Mouse (Mus musculus): ENCODE results near the gene Drap1. TPM values are rescaled to one million over a fixed set of nuclear protein-coding genes. Genes with fewer than 3 reads are reported as not detected.
"Not testable (repeated sequence)": the region's sequence is repeated elsewhere in the genome, so short reads cannot be mapped to it uniquely, and the experiment has no call there.

Gene Drap1
- polyA plus RNA-seq, 1 experiment from 2014 or later = 329 TPM

- no peak overlapping the region for H3K4me2 ChIP-seq
- WGBS = 75% methylated on average over 4 of the region's 4 CpGs
- ATAC-seq (ENCODE audit: low FRiP score) = no peak
Observed at GRCm38 (mm10) chr19:5413840-5414239, 10.9 kb downstream of the Drap1 start.

DNA sequence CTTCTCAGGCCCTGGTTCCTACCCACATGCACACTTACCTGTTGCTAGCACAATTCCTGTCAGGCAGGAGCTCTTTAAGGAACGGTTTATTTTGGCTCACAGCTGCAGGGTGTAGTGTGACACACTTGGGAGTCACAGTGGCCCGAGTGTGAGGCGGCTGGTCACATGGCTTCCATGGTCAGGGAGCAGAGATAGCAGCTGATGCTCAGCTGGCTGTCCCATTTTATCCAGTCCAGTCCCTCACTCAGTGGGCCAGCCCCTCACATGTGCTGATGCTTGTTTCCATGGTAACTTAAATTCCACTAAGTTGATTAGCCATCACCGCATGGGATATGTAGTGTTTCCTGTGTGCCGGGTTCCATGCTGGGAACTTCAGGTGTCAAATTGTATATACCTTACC, 12.8 kb downstream of the Drap1 start:
- Histone ChIP-seq H3K9me3 (replicated peaks) (no peaks in the 10 kb centered on the region), H3K27me3 (replicated peaks) (no peaks in the 10 kb centered on the region), H3K9ac (replicated peaks) (no peak overlapping the region), H3K4me3 (replicated peaks) (no peak overlapping the region), H3K4me2 (no peak overlapping the region), H3K36me3 (no peaks in the 10 kb centered on the region), H3K27ac (replicated peaks) (no peak overlapping the region), H3K4me1 (peaks cover 10% of the 10 kb centered on the region)
- no peak for ATAC-seq (ENCODE audit: low FRiP score)
- WGBS = 71% methylated on average over 5 of the region's 5 CpGs

More at GRCm38 (mm10) chr19:5413840-5414239, 10.9 kb downstream of the Drap1 start:
- Histone ChIP-seq H3K4me1 (no peaks in the 10 kb centered on the region), H3K9ac (replicated peaks) (no peak overlapping the region), H3K36me3 (0 out of 2 replicates have a peak, but pooled peaks cover 6% of the 10 kb centered on the region), H3K27me3 (replicated peaks) (no peaks in the 10 kb centered on the region), H3K4me3 (replicated peaks) (no peak overlapping the region), H3K9me3 (replicated peaks) (no peaks in the 10 kb centered on the region), H3K27ac (replicated peaks) (no peak overlapping the region)

GRCm38 (mm10) chr19:5410641-5411040, 14.1 kb downstream of the Drap1 start:
- Histone ChIP-seq H3K27ac (replicated peaks) (no peak overlapping the region), H3K4me2 (no peak overlapping the region), H3K9me3 (replicated peaks) (no peaks in the 10 kb centered on the region), H3K4me1 (peaks cover 14% of the 10 kb centered on the region), H3K36me3 (no peaks in the 10 kb centered on the region), H3K9ac (replicated peaks) (no peak overlapping the region), H3K4me3 (replicated peaks) (no peak overlapping the region), H3K27me3 (replicated peaks) (no peaks in the 10 kb centered on the region)
- 89% methylated on average over 5 of the region's 5 CpGs for WGBS
- no peak for ATAC-seq (ENCODE audit: low FRiP score)

GRCm38 (mm10) chr19:5409068-5409467, 15.7 kb downstream of the Drap1 start:
- 86% methylated on average over 5 of the region's 5 CpGs for WGBS
- H3K27me3 ChIP-seq (replicated peaks) = no peaks in the 10 kb centered on the region
- no peaks in the 10 kb centered on the region for H3K36me3 ChIP-seq
- ATAC-seq (ENCODE audit: low FRiP score) = no peak
- no peaks in the 10 kb centered on the region for H3K9me3 ChIP-seq (replicated peaks)
- no peak overlapping the region for H3K4me3 ChIP-seq (replicated peaks)
- peaks cover 15% of the 10 kb centered on the region for H3K4me1 ChIP-seq
- no peak overlapping the region for H3K27ac ChIP-seq (replicated peaks)
- no peak overlapping the region for H3K9ac ChIP-seq (replicated peaks)
- H3K4me2 ChIP-seq = no peak overlapping the region

DNA sequence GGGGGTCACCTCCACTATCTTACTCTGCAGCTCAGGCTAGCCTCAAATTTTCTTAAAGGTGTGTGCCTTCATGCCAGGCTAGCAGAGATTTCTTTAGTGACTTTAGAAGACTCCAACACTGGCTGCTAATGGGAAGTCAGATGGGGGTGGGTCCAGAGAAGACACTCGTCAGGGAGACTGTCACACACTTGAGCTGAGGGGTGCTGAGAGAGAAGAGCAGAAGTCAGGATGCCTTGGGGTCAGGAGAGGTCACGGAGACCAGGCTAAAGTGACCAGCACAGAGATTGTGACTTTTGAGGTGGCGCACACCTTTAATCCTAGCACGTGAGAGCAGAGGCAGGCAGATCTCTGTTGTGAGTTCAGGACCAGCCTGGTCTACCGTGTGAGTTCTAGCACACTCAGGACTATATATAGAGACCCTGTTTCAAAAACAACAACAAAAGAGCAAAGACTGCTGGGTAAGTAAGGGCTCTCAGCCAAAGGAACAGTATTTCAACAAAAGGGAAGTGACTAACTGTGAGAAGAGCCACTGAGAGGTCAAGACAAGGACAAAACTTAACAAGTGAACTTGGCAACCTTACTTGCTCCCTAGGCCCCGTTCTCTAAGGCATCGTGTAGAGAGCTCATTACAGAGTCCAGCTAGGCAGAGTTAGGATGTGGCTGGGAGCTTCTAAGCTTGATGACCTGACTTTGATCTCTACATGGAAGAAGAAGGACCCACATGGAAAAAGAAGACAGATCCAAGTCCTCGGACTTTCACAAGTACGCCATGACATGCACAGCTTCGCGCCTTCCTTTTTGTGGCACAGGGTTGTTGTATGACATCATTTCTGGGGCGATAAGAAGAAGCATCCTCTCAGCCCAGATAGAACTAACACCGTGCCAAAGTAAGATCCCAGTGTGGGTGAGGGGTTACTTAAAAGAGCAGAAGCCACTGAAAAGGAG, 16.4 kb downstream of the Drap1 start:
- WGBS = 83% methylated on average over 13 of the region's 13 CpGs
- no peak overlapping the region for H3K4me3 ChIP-seq (replicated peaks)

DNA sequence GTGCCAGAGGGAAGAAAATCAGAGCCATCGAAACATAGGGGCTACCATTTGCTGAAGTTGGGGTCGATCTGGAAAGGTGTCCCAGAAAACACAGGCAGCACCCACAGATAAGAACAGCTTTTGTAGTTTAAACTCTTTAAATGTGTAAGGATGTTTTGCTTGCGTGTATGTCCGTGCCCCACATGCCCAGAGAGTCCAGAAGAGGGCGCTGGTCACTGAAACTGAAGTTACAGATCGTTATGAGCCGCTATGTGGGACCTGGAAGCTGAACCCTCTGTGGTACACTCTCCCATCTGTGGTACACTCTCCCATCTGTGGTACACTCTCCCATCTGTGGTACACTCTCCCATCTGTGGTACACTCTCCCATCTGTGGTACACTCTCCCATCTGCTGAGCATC, 17.6 kb downstream of the Drap1 start:
- H3K27me3 ChIP-seq (replicated peaks) = no peaks in the 10 kb centered on the region
- H3K4me3 ChIP-seq (replicated peaks) = peak overlapping the region; percentile 66
- H3K27ac ChIP-seq (replicated peaks) = peak overlapping the region; percentile 92
- peak; percentile 72 for ATAC-seq (ENCODE audit: low FRiP score)
- 28% methylated on average over 7 of the region's 7 CpGs for WGBS
- H3K9ac ChIP-seq (replicated peaks) = peak overlapping the region; percentile 62
- no peaks in the 10 kb centered on the region for H3K9me3 ChIP-seq (replicated peaks)
- peak overlapping the region; percentile 76 for H3K4me2 ChIP-seq
- no peaks in the 10 kb centered on the region for H3K36me3 ChIP-seq
- peaks cover 15% of the 10 kb centered on the region for H3K4me1 ChIP-seq

More for the DNA sequence above, 16.4 kb downstream of the Drap1 start:
- Histone ChIP-seq H3K36me3 (no peaks in the 10 kb centered on the region), H3K27ac (replicated peaks) (no peak overlapping the region), H3K9me3 (replicated peaks) (no peaks in the 10 kb centered on the region), H3K4me2 (peak overlapping the region; percentile 76), H3K27me3 (replicated peaks) (no peaks in the 10 kb centered on the region), H3K9ac (replicated peaks) (no peak overlapping the region), H3K4me1 (peaks cover 15% of the 10 kb centered on the region)
- no peak for ATAC-seq (ENCODE audit: low FRiP score)

GRCm38 (mm10) chr19:5406531-5407126, 18.1 kb downstream of the Drap1 start:
- peak overlapping the region; percentile 76 for H3K4me2 ChIP-seq
- 14% methylated on average over 24 of the region's 25 CpGs for WGBS
- ATAC-seq (ENCODE audit: low FRiP score) = peak; percentile 78
- H3K9me3 ChIP-seq (replicated peaks); H3K36me3 ChIP-seq; H3K27me3 ChIP-seq (replicated peaks): not testable (repeated sequence)
- peak overlapping the region; percentile 66 for H3K4me3 ChIP-seq (replicated peaks)
- H3K27ac ChIP-seq (replicated peaks) = peak overlapping the region; percentile 92
- peaks cover 15% of the 10 kb centered on the region for H3K4me1 ChIP-seq
- H3K9ac ChIP-seq (replicated peaks) = peak overlapping the region; percentile 62

DNA sequence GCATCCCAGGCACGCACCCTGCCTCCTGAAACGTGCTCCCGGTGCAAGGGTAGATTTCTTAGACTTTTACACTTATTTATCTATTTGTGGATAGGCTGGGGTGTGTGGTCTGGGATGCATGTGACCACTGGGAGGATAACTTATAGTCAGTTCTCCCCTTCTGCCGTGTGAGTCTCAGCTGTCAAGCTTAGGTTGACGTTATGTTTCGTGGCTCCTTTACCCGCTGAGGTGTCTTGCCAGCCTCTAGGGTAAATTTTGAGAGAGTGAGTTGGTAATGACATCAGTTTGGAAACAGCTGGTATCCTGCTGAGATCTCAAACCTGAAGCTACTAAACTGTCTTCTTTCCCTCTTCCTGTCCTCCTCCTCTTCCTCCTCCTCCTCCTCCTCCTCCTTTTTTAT, 18.9 kb downstream of the Drap1 start:
- Histone ChIP-seq H3K4me3 (replicated peaks) (peak overlapping the region; percentile 34), H3K4me2 (peak overlapping the region; percentile 60), H3K9ac (replicated peaks) (0 out of 2 replicates have a peak overlapping the region, but pooled peaks have one; percentile 36), H3K4me1 (peaks cover 15% of the 10 kb centered on the region), H3K36me3 (no peaks in the 10 kb centered on the region), H3K9me3 (replicated peaks) (no peaks in the 10 kb centered on the region), H3K27me3 (replicated peaks) (no peaks in the 10 kb centered on the region), H3K27ac (replicated peaks) (peak overlapping the region; percentile 64)
- WGBS = 33% methylated on average over 7 of the region's 7 CpGs
- no peak for ATAC-seq (ENCODE audit: low FRiP score)

DNA sequence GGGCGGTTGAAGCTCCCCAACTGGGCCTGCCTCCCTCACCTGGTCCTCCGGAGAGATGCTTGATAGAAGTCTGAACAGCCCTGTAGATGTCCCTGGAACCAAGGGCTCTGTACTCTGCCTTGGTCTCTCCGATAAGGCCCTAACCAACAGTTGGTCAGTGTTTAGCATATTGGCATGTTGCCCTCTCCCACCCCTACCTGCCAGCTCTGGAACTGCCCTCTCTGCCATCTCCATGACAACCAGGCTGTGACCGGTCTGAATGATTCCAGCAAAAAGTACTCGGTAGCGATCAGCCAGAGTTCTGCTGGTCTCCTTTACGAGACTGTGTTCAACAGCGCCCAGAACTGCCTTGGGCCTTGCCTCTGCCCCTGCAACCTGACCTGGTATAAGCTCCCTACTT, 22.5 kb downstream of the Drap1 start, which contains the start of gene Tsga10ip:
Gene Tsga10ip, minus strand, starts transcription at position 234 of the 400 bp plus-strand sequence.
- no peak within 1 kb of the TSS for H3K9ac ChIP-seq (replicated peaks)
- 68% methylated on average over 8 of the region's 8 CpGs for WGBS
- H3K27me3 ChIP-seq (replicated peaks) = no peaks in the 10 kb centered on the region
- H3K4me1 ChIP-seq = peaks cover 6% of the 10 kb centered on the region
- H3K27ac ChIP-seq (replicated peaks) = no peak within 1 kb of the TSS
- no peak within 1 kb of the TSS for H3K4me3 ChIP-seq (replicated peaks)
- H3K4me2 ChIP-seq = no peak within 1 kb of the TSS
- H3K9me3 ChIP-seq (replicated peaks) = no peaks in the 10 kb centered on the region
- H3K36me3 ChIP-seq = no peaks in the 10 kb centered on the region
- ATAC-seq (ENCODE audit: low FRiP score) = no peak

GRCm38 (mm10) chr19:5401073-5401472, 23.7 kb downstream of the Drap1 start:
- 68% methylated on average over 4 of the region's 4 CpGs for WGBS
- H3K27me3 ChIP-seq (replicated peaks); H3K4me3 ChIP-seq (replicated peaks); H3K9ac ChIP-seq (replicated peaks); H3K4me2 ChIP-seq; H3K4me1 ChIP-seq; ATAC-seq (ENCODE audit: low FRiP score); H3K36me3 ChIP-seq; H3K9me3 ChIP-seq (replicated peaks); H3K27ac ChIP-seq (replicated peaks): not testable (repeated sequence)

GRCm38 (mm10) chr19:5395371-5395770, 29.4 kb downstream of the Drap1 start:
- Histone ChIP-seq H3K27ac (replicated peaks) (no peak overlapping the region), H3K4me3 (replicated peaks) (no peak overlapping the region), H3K36me3 (no peaks in the 10 kb centered on the region), H3K9ac (replicated peaks) (no peak overlapping the region), H3K9me3 (replicated peaks) (no peaks in the 10 kb centered on the region), H3K4me2 (no peak overlapping the region), H3K27me3 (replicated peaks) (no peaks in the 10 kb centered on the region), H3K4me1 (peaks cover 9% of the 10 kb centered on the region)
- WGBS = 73% methylated on average over 4 of the region's 4 CpGs
- ATAC-seq (ENCODE audit: low FRiP score) = no peak

- Histone ChIP-seq H3K4me2 (no peak overlapping the region), H3K4me1 (peaks cover 21% of the 10 kb centered on the region), H3K9me3 (replicated peaks) (no peaks in the 10 kb centered on the region), H3K27me3 (replicated peaks) (no peaks in the 10 kb centered on the region), H3K4me3 (replicated peaks) (no peak overlapping the region), H3K9ac (replicated peaks) (no peak overlapping the region), H3K27ac (replicated peaks) (no peak overlapping the region), H3K36me3 (no peaks in the 10 kb centered on the region)
- 58% methylated on average over 10 of the region's 10 CpGs for WGBS
- ATAC-seq (ENCODE audit: low FRiP score) = no peak
Observed at GRCm38 (mm10) chr19:5394168-5394567, 30.6 kb downstream of the Drap1 start.

Measured in neural tube, embryonic 15.5 days (tissue).